Mouse (Mus musculus): ENCODE measurements at regions not wholly inside any gene's neighbourhood (a gene's known extent, or its start where the extent isn't known, plus 50 kb on each side); places are given as distances from the start of the nearest gene placed in this dataset.

GRCm38 (mm10) chr1:137927953-137928352 lies 247.6 kb downstream of the Ptprc start:
- DNase-seq (ENCODE audit: low spot score), result no peak

DNA sequence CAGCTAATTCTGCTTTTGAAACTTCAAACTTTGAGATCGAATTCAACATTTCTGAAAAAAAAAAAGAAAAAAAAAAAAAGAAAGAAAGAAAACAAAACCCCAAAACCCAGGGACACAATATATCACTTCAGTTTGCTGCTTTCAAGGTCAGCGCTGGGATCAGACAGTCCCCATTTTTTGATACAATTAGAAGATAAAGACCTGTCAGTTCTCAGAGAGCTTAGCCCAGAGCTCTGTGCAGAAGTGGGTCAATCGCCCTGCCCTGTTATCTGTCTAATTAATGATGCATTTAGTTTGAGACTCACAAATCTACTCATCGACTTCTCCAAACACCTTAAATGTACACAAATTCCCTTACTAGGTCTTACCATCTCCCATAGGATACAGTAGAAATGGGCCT lies 249.2 kb downstream of the Ptprc start:
- DNase-seq (ENCODE audit: low spot score), result no peak

- DNase-seq (ENCODE audit: low spot score), result no peak
Observed at GRCm38 (mm10) chr1:137924156-137924555, 251.4 kb downstream of the Ptprc start.

DNA sequence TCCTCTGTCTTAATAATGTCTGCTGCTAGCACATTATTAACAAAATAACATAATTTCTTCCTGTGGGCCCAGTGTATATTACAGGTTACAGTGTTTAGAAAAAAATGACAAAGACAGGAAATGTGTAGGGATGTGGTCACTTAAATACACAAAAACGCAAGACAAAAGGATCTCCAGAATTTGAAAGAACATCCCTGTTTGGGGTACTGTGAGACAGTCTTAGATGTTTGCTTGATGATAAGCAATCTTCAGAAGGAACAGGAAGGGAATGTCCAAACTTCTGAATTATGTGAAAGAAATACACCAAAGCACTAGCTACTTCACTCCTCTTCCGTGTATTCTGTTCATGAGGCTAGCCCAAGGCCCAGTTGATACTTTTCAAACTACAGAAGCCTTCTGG lies 251.8 kb downstream of the Ptprc start:
- DNase-seq (ENCODE audit: low spot score), result no peak

GRCm38 (mm10) chr1:137922769-137923168 lies 252.7 kb downstream of the Ptprc start:
- no peak for DNase-seq (ENCODE audit: low spot score)

- no peak for DNase-seq (ENCODE audit: low spot score)
Observed at GRCm38 (mm10) chr1:137921592-137921991, 253.9 kb downstream of the Ptprc start.

DNA sequence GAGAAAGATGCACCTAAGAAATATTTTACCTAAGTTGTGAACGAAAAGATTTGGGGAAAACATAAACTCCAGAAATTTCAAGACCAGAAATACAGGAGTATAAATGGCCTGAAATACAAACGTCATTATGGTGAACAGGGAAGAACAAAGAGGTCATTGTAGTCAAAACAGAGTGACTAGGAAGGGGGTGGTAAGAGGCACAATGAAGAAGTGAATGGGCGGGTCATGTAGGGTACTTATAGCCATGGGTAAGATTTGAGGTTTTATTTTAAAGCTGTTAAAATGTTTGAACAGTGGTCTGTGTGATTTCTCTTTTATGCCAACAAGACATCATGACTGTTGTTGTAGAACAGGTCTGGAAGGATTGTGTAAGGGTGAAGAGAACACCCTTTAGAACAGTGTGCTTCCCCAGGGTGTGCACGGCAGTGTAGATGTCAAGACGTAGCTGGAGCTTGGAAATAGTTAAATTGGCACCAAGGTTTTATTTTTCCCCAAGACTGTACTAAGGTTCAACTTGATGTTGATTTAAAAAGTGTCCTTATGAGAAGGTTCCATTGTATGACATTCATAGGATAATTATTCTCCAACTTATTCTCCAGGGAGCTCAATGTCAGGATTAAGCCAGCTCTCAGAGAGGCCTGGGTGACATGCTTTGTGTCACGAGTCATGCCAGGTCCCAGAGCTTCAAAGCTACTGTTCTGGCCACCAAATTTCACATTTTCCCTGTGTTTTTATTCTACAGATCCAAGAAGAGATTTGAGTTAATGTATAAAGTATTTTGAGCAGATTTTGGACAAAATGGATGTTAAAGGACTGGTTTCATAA lies 255.6 kb downstream of the Ptprc start:
- no peak for DNase-seq (ENCODE audit: low spot score)

DNA sequence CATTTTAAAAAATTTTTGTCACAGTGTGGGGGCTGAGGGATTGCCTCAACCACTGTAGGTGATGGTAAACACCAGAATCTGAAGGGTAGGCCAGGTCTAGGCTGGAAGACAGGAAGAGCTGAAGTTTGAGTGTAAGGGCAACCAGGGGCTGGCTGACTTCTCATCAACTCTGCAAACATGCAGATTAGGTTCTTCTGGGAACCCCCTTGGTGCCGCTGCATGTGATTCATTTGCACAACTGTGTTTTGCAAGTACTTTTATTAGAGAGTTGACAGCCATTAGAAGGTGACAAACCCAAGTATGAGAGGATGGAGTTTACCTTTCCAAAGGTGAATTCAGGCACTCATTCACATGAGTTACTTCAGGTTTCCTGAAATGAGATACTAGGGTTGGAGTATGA lies 258.1 kb downstream of the Ptprc start:
- DNase-seq (ENCODE audit: low spot score), result no peak

GRCm38 (mm10) chr1:137906883-137907282 lies 268.6 kb downstream of the Ptprc start:
- DNase-seq (ENCODE audit: low spot score), result no peak

DNA sequence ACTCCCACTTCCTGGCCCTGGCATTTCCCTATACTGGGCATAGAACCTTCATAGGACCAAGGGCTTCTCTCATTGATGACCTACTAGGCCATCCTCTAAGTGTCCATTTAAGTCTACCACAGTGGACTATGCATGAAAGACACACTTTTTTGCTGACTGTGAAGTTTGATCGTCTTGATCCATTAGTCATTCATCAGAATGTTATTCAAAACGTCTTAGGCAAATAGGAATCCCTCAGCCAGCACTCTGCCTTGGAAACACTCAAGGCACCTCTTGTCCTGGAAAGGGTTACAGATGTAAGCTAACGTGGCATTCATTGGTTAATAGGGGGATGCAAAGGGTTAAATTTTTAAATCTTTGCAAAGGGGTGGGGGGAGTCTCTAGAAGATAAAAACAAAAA lies 269.0 kb downstream of the Ptprc start:
- no peak for DNase-seq (ENCODE audit: low spot score)

GRCm38 (mm10) chr1:137905566-137905965 lies 269.9 kb downstream of the Ptprc start:
- DNase-seq (ENCODE audit: low spot score), result no peak

DNA sequence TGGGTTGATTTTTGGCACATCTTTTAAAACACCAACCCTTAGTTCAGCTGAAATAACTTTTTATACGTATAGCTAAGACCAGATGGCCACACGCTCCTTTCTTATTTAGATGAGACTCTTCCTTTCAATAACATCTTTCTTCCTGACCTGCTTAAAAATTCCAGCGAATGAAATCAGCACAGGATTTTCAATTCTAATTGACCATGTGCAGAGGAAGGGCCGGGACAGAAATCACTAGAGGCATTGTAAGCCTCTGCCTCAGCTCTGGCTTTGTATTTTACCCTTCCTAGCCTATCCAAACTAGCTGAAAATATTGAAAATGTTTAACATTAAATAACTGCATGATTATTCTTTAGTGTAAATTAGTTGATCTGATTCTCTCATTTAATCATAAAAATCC lies 272.2 kb downstream of the Ptprc start:
- DNase-seq (ENCODE audit: low spot score), result no peak

DNA sequence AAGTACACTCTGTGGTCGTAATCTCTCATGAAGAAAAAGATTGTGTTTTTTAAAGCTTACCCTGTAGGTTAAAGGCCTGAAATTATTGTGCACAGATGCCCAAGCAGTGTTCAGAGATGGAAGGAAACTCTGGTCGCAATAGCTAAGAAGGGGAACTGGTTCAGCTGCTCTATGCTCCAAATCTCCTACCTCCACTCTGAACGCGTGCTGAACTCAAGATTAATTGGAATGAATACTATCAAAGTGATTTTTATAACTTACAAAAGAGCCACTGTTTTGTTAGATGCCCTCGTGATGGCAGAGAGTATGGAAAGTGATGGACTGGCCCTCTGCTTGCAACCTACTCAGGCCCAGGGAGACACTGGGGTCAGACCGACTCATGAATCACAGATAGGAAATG lies 272.6 kb downstream of the Ptprc start:
- DNase-seq (ENCODE audit: low spot score), result no peak

- DNase-seq (ENCODE audit: low spot score), result no peak
Observed at GRCm38 (mm10) chr1:137901996-137902395, 273.5 kb downstream of the Ptprc start.

DNA sequence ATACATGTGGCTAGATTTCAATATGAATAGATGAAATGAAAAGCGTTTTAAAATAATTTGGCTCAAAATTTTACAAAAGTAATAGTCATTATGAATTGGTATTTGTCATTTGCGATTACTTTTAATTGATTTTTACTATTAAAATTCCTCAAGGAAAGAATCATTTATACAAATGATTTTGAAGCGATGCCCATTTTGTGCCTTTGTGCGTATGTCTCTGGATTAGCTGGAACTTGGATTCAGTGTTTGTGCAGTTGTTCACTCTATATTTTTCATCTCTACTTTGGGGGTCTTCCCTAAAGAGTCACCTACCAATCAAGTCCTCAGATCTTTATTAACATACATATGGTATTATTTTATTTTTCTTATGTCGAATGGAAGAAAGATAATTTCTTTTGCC lies 274.3 kb downstream of the Ptprc start:
- DNase-seq (ENCODE audit: low spot score), result no peak

DNA sequence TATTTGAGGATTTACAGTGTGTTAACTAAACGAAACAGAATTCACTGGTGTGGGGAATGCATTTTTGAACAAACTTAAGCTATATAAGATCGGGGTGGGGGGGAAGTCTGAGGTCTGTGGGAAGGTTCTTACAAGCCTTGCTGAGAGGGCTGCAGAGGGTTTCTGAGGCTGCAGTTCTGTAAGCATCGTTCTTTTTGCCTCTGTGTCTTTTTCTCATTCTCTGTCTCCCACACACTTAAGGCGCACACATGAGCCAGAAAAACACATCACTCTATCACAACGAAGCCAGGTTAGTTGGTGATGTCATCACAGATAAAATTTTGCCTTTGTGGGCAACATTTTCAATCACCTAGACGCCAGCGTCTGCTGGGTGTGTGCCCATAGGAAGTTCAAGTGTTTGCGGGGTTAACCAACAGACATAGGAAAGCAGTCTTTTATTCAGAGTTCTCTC lies 274.9 kb downstream of the Ptprc start:
- DNase-seq (ENCODE audit: low spot score), result no peak

DNA sequence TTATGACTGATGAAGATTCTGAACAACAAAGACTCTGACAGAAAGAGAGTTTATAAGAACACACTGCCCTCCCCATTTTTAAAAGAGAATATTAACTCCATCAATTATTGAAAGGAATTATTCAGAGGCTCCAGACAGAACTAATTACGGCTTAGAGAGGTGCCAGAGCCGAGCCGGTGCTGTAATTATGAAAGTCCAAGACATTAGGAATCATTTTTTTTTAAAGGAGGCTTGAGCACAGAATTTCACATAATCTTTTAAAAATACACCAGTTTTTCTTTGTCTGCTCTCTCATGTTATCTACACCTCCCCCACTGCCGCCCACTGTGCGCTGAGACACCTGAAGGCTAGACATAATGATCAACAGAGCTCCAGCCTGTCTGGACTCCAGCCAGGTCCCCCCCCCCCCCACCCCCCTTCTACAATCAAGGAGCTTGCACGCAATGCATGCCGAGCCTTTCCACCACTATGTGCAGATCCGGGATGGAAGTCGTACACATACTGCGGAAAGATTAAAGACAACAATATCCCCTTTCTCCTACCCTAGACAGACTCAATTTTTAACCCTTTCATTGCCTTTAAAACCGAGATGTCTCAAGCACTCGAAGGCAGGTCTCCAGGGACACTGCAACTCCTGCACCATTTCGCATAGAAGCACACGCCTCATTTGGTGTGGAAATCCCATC lies 275.4 kb downstream of the Ptprc start:
- DNase-seq (ENCODE audit: low spot score), result peak; percentile 5

- DNase-seq (ENCODE audit: low spot score), result no peak
Observed at GRCm38 (mm10) chr1:137899305-137899704, 276.2 kb downstream of the Ptprc start.

DNA sequence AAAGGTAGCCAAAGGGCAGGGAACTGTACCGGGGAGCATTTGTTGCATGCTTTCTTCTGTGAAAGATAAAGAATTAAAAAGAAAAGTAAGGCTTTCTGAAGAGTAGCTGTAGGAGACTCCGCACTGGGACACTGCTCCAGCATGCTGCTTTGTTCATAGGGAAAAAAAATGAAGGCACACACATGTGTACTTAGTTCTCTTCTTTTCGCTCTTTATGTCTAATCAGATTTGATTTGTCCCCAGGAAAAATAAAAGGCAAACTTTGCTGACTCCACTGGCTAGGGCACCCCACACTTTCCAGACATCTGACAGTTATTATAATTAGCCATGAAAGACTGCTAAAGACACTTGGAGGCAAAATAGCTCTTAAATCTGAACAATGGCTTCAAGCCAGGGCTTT lies 276.6 kb downstream of the Ptprc start:
- DNase-seq (ENCODE audit: low spot score), result peak; percentile 7

GRCm38 (mm10) chr1:137898397-137898796 lies 277.1 kb downstream of the Ptprc start:
- peak; percentile 75 for DNase-seq (ENCODE audit: low spot score)

- DNase-seq (ENCODE audit: low spot score), result no peak
Observed at GRCm38 (mm10) chr1:137881656-137882055, 293.9 kb downstream of the Ptprc start.

GRCm38 (mm10) chr1:137874361-137874760 lies 301.1 kb downstream of the Ptprc start:
- DNase-seq (ENCODE audit: low spot score), result no peak

DNA sequence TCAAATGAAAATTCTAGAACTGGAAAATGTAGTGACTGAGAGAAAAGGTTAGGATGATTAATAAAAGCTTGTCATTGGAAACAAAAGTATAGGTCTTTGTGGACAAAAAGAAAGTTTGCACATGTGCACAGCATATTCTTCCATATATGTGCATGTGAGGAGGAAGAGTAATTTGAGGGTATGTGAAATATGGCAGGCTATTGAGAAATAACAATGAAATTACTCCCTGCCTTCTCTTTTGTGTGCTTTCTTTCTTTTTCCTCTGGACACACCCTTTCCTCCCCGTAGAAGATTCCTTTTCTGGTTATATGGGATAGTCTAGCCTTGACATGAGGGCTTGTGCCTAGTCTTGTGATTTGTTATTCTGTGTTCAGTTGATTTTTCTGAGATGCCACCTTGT lies 301.9 kb downstream of the Ptprc start:
- no peak for DNase-seq (ENCODE audit: low spot score)

DNA sequence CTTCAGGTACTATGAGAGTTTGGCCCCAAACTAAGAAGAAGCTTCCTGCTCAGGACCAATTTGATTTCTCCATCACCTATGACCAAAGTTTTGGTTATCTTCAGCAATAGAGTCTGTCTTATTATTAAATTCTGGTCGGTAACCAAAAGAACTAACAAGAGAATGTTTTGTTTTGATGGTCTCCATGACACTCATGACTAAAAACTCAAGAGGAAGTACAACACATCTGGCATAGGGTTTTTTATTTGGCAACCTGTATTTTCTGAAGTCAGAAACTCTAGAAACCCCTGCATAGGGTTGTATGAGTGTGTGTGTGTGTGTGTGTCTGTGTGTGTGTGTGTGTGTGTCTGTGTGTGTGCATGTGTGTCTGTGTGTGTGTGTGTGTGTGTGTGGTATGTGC lies 310.5 kb downstream of the Ptprc start:
- DNase-seq (ENCODE audit: low spot score), result no peak

Data from ovary, postnatal 10 days (tissue).